Mouse (Mus musculus): ENCODE results near the gene St13.

The St13 gene

DNA sequence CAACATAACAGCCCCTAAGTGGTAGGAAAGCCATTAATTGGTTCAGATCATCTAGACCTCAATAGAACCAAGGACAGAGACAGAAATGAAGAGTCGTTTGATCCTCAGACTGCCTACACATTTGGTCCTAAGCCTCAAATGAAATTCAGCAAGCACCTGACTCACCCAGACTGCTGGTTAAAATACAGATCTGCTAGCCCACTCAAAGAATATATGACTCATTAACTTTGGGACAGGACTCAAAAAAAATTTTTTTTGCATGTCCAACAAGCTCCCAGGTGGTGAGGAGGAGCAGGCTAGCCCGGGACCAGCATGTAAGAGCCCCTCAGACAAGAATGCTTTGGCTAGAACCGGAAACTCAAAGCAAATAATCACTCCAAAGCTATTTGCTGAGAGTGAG lies 79.7 kb downstream of the St13 start:
- no peak for DNase-seq (ENCODE audit: low spot score in 2 of 2)

DNA sequence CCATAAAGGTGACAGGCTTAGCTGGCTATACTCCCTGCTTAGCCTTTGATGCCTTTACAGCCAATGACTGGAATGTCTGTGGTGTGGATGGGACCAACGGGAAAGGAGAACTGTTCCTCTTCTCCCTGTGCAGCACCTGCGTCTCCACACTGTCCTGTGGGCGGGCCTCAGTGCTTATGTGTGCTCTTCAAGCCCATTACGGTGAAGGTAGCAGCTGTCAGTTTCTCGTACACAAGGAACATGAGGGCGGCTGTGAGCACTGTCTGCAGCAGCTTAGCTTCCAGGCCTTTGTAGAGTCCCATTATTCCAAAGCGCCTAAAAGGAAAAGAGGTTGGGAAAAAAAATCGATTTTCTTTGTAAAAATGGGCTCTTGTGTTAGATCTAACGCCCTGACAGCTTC lies 80.4 kb downstream of the St13 start:
- no peak for DNase-seq (ENCODE audit: low spot score in 2 of 2)

DNA sequence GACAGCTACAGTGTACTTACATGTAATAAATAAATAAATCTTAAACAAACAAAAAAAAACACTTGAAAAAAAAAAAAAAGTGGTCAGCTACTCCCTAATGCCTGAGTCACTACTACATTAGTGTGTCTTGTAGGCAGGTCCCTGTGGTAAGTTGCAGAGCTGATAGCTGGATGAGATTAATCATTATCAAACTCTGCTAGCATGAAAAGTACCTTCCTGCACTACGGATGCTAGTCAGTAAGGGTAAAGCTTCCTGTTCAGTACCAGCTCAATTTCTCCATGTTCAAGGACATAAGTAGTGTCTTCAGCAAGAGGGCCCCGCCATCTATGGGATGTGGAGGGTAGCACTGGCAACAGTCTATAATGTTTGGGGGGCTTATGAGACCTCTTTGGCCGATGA lies 85.9 kb downstream of the St13 start:
- no peak for DNase-seq (ENCODE audit: low spot score in 2 of 2)

All from spleen, postnatal 4 days (tissue).